Mouse (Mus musculus): ENCODE results near the gene Mcts1. TPM values are rescaled to one million over a fixed set of nuclear protein-coding genes. Genes with fewer than 3 reads are reported as not detected.

Gene Mcts1
- 10 to 100 TPM; 37.4 to 47.1 (median 43.6) TPM for total RNA-seq (2022)

DNA sequence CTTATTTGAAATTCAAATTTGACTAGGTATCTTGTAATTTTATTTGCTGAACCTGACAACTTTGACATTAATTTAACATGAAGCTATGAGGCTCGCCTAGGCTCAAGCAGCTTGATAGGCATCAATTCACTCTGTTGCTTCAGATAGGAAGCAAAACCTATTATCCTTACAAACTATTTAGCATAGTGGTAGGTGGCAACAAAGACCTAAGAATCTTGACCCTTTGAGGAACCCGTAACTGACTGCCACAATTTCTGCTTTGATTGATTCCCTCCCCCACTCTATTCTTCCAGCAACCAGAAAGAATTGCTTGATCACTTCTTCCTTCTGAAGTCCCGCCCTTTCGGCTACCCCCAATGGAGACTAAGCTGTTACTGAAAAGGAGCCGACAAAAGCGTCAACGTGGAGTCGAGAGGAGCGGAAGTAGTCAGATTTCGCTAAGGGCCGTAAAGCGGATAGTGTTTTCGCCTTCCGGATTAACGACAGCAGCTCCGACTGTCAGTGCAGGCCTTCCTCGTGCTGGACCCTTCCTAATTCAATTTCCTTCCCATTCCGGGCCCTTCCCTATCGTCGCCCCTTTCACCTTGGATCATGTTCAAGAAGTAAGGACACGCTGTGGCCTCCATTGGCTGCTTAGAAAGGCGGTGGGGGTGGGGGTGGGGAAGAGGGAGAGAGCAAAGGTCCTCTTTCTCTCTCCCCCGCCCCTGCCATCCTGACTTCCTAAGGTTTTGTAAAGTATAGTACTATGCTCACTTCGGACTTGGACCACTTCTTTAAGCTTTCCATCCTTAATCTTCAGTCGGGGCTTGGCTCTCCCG is at the start of gene Mcts1:
Gene Mcts1 (plus strand): TSS at position 402 of the 818 bp plus-strand sequence.
- peak; percentile 45 to 50 for DNase-seq (ENCODE audit: low spot score in 2 of 2)

DNA sequence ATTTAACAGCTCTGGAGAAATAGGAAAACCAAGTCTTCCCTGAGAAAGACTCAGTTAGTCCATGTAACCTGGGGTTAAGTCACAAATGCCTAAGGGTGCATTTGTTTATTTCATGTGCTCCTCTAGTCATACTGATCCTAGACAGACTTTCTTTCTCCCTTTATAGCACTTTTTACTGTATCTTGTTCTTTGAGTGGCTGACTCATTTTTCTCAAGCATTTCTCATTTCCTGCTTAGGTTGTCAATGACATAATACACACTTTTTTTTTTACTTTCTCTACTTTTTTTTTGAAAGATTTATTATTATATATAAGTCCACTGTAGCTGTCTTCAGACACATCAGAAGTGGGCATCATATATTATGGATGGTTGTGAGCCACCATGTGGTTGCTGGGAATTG is 47.1 kb upstream of the Mcts1 start:
- no peak for DNase-seq (ENCODE audit: low spot score in 2 of 2)

DNA sequence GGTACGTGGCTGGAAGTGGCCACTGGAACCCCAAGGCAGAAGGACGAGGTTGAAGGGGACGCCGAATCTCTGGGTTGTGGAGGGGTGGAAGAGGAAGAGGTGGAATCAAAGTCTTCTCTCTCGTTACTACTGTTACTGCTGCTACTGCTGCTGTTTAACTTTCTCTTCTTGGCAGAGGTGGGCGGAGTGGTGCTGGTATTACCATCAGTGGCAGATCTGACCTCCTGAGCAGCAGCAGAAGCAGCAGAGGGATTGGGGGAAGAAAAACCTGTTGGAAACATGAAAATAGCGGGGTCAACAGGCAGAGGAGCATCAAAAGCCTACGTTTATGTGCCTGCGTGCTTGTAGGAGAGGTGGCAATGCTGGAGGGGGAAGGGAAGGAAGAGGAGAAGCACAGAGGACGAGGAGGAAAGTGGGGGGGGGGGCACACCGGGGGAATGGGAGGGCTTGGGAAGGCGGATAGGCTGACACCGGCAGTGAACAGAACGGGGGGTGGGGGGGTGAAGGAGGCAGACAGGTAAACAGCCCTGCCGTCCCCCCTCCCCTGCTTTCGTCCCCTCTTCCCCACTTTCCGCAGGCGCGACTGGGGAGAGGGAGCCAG is 36.3 kb upstream of the Mcts1 start:
- no peak for DNase-seq (ENCODE audit: low spot score in 2 of 2)

- DNase-seq (ENCODE audit: low spot score in 2 of 2) = peak; percentile 76 to 87
Observed at GRCm38 (mm10) chrX:38564542-38565175, 35.7 kb upstream of the Mcts1 start.

DNA sequence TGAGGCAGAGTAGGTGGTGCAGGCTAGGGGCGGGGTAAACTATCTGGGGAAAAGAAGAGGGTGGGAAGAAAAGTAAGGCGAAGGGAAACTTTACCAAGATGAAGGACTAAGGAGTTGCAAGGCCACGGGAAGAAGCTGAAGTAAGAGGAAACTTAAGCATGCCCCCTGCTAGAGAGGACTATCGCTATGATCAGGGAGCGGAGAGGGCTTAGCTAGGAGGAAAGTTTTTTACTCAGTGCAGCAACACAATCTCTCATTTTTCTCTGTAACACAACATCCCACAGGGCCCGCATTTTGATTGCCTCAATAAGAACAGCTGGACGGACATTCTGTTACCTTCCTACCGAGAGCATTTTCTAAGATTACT is 35.2 kb upstream of the Mcts1 start:
- DNase-seq (ENCODE audit: low spot score in 2 of 2) = no peak

DNA sequence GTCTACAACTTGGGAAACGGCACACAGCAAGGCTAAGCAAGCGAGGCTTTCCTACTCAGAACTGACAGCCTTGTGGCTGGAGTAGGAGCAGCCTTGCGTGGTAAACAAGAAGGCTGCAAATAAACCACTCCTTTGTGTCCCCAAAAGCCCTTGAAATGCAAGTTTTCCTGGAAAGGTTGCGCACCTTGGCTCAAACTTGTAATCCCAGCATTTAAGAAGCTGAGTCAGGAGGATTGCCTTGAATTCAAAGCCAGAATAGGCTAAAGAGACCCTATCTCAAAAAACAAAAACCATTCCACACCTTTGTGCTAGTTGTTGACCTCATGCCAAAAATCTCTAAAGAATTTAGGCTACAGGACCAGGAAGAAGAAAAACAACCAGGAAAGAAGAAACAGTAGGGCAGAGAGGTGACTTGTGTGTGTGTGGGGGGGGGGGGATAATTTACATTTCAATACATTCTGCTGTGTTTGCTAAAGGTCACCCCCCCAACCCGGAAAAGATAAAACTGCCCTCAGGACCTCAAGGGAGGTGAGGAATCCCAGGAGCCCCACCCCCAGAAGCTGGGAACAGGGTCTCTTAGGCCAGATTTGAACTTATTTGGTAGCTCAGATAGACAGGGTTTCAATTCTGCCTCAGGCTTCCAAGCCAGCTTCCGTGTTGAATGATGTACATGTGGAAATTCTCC is 33.7 kb upstream of the Mcts1 start:
- DNase-seq (ENCODE audit: low spot score in 2 of 2) = no peak

- no peak for DNase-seq (ENCODE audit: low spot score in 2 of 2)
Observed at GRCm38 (mm10) chrX:38576078-38576477, 24.3 kb upstream of the Mcts1 start, which contains the start of gene Cul4b. Gene Cul4b (minus strand): TSS chrX:38576196.

GRCm38 (mm10) chrX:38581140-38581539 is 19.2 kb upstream of the Mcts1 start:
- DNase-seq (ENCODE audit: low spot score in 2 of 2) = no peak

- DNase-seq (ENCODE audit: low spot score in 2 of 2) = no peak
Observed at GRCm38 (mm10) chrX:38583261-38583660, 17.1 kb upstream of the Mcts1 start.

DNA sequence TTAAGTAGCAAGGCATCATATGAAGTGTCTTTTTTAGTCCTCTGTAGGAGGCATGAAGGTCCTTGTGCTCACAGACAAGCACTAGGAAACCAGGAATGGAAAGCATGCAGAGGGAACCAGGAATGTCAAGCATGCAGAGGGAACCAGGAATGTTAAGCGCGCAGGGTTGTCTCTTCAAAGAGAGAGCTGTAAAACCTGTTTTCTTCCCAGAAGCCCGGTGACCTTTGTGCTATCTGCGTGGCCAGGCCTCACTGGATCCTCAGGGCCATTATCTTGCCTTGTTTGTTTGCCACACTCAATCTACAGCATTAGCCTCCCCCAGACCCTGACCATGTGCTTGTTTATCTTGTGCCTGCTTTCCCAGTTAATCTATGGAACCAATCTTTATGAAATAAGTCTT is 10.6 kb upstream of the Mcts1 start:
- DNase-seq (ENCODE audit: low spot score in 2 of 2) = no peak

DNA sequence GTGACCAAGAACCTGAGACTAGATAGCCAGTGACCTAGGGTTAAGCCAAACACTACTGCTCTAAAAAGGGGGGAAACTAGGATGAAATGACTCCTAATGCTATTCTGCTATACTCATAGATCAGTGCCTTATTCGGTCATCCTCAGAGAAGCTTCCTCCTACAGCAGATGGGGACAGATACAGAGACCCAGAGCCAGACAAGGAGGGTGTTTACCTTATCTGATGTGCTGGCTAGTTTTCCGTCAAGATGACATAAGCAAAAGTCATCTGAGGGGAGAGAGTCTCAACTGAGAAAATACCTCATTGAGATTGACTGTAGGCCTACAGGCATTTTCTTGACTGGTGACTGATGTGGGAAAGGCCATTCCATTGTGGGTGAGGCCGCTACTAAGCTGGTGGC is 8.6 kb upstream of the Mcts1 start:
- DNase-seq (ENCODE audit: low spot score in 2 of 2) = no peak

DNA sequence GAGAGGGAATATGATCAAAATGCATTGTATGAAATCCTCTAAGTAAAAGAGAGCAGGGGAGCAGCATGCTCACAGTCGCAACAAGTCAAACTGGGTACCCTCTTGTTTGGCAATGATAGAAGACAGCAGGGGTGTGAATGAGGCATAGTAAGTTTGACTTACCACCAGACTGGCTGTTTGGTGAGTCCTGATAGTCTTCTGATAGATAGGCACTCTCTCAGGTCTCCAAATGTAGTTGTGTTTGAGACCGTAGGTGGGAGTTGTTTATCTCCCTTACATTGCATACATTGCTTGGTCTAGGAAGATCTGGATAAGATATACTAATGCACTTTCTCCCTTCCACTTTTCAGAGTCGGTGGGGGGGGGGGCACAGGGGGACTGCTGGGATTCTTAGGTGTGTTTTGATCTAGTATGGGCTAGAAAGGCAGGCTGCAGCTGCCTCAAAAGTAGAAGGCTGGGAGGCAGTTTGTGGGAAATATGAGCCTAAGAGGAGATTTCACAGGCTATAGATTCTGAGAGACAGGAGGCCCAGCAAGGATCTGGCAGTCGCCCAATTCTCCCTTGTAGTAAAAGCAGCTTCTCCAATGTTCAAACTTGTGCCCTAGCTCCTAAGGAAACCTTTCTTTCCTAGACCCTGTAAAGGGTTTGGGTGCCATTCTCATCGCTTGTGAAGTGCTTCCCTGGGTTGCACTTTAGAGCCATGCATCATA is 7.0 kb upstream of the Mcts1 start:
- no peak for DNase-seq (ENCODE audit: low spot score in 2 of 2)

DNA sequence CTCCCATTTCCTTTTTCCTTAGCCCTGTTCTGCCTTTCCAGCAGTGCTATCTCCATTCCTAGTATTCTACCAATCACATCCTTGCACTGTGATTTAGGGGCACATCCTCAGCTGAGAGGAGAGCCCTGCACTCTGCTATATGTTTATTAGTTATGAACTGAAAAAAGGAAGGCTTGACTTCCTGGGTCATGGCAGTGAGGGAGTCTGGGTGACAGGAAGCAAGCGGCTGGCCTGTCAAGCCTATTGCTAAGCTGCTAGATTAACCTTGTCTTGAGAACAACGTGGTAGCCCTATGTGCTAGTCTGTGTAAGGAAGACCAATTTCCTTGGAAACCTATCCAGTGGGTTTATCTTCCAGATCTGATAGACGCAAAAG is 604 bp downstream of the Mcts1 start:
- no peak for DNase-seq (ENCODE audit: low spot score in 2 of 2)

DNA sequence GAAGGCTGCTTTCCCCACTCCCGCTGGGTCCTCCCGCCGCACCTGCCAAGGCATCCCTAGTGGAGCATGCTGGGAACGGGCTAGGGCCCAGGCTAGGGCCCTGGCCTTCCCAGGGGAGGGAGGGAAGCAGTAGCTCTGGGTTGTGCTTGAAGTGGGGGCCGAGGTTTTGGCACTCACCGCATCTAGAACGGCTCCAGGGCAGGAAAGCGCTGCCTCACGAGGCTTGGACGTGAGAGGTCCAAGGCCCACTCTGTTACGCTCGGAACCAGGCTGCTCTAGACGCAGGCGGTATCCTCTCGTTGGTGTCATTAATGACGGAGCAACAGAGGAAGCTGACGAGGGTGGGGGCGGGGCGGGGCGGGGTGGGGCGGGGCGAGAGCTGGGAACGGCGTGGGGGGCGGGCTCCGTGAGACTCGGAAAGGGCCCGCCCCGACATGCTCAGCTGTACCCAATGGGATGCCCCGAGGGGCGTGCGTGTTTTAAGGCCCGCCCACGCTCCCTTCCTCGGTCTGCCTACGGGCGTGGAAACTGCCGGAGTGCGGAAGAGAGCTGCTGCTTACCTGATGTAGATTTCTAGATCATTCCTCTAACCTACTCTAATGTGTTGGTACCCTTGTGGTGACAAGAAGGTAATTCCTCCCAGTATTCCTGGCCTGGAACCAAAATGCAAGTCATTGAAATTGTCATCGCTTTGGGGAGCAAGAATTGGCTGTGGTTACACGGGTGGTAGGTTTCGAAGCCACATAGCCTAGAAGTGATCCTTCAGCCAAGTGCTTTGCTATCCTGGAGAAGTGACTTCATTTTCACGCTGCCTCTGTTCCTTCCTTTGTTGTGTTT is 34.6 kb downstream of the Mcts1 start, which contains the start of gene C1galt1c1:
Gene C1galt1c1 (minus strand): TSS at position 287 of the 837 bp plus-strand sequence.
- peak; percentile 85 to 87 for DNase-seq (ENCODE audit: low spot score in 2 of 2)

DNA sequence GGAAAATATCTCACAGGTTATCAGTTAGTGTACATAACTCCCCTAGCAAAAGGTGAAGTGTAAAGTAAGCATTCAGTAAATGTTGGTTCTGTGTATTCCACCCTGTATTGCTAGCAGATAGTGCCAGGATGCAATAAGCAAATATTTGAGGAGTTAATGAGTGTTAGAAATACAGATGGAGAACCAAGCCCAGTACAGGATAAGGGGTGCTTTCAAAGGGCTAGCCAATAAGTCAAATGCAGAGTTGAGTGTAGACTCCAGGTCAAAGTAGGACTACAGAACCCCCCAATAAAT is 35.2 kb downstream of the Mcts1 start:
- no peak for DNase-seq (ENCODE audit: low spot score in 2 of 2)

GRCm38 (mm10) chrX:38641435-38641834 is 41.1 kb downstream of the Mcts1 start:
- no peak for DNase-seq (ENCODE audit: low spot score in 2 of 2)

GRCm38 (mm10) chrX:38642183-38642582 is 41.8 kb downstream of the Mcts1 start:
- DNase-seq (ENCODE audit: low spot score in 2 of 2) = no peak

DNA sequence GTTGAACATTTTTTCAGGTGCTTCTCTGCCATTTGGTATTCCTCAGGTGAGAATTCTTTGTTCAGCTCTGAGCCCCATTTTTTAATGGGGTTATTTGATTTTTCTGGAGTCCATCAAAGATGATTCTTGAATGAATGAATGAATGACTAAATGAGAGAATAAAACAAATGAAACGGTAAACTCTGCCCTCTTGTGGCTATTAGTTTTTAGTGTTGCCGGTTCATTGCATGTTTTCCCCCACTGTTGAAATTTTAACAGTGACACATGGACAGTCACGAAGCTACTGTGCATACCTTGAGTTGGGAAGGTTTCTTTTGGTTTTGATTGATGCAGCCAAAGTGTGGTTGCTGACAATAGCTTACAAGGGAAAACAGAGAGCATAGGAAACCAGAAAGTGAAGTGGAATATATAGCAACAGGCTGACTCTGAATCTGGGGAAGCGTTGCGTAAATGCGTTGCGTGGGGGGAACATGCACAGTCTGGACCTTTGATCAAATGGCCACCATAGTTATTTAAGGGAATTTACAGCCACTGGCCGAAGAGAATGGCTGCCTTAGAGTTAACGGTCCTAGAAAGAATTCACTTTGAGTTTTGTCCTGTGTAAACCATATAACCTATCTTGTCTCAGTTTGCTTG is 50.1 kb downstream of the Mcts1 start:
- no peak for DNase-seq (ENCODE audit: low spot score in 2 of 2)

- DNase-seq (ENCODE audit: low spot score in 2 of 2) = no peak
Observed at GRCm38 (mm10) chrX:38651167-38651566, 50.8 kb downstream of the Mcts1 start.

GRCm38 (mm10) chrX:38653181-38653580 is 52.8 kb downstream of the Mcts1 start:
- no peak for DNase-seq (ENCODE audit: low spot score in 2 of 2)

Measured in gastrocnemius, adult 8-10 months (tissue).